Mouse (Mus musculus): ENCODE measurements around the gene Socs2.

The Socs2 gene

GRCm38 (mm10) chr10:95426207-95427115 is 9.5 kb upstream of the Socs2 start:
- in situ Hi-C loops (cut with MboI; ENCODE audit: low pct_unique_long_range_greater_than_20kb in 1 of 2, low sequenced_read_pairs in 2 of 2, unreplicated experiment in 1 of 2): no loop called here

DNA sequence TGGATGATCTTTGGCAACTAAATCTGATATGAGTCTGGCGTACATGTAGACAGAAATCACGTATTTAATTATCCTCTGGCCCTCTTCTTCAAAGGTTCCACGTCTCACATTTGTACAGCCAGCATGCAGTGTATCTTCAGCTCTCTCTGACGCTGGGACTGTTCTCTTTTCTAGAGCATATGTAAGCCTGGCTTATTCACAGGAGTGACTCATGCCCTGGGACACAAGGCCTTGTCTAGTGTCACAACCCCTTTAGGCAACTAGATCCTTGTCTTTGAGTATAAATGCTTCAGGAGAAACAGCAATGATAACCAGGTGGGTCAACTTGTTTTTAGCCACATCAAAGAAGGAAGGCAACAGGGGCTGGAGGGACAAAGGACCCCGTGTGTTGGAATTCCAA is 5.7 kb upstream of the Socs2 start:
- in situ Hi-C loops (cut with MboI; ENCODE audit: low pct_unique_long_range_greater_than_20kb in 1 of 2, low sequenced_read_pairs in 2 of 2, unreplicated experiment in 1 of 2): no loop called here

GRCm38 (mm10) chr10:95420284-95420683 is 3.3 kb upstream of the Socs2 start:
- in situ Hi-C loops (cut with MboI; ENCODE audit: low pct_unique_long_range_greater_than_20kb in 1 of 2, low sequenced_read_pairs in 2 of 2, unreplicated experiment in 1 of 2): no loop called here

- in situ Hi-C loops (cut with MboI; ENCODE audit: low pct_unique_long_range_greater_than_20kb in 1 of 2, low sequenced_read_pairs in 2 of 2, unreplicated experiment in 1 of 2): no loop called here
Measured at GRCm38 (mm10) chr10:95419726-95420125, 2.7 kb upstream of the Socs2 start.

DNA sequence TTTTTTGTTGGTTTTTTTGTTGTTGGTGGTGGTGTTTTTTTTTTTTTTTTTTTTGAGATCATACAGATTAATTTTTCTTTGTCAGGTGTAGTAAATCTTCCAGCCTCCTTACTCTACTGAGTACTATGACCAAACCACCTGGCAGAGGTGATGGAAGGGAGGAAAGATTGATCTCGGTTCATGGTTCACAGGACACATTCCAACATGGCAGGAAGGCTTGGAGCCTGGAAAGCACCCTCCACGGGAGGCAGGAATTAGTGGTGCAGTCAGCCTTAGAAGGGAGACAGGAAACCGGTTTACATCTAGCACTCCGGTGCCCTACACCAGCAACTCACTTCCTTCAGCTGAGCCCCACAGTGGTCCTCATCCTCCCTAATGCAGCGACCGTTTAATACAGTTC is 1.7 kb upstream of the Socs2 start:
- in situ Hi-C loops (cut with MboI; ENCODE audit: low pct_unique_long_range_greater_than_20kb in 1 of 2, low sequenced_read_pairs in 2 of 2, unreplicated experiment in 1 of 2): no loop called here

GRCm38 (mm10) chr10:95417496-95418236 is 686 bp upstream of the Socs2 start:
- in situ Hi-C loops (cut with MboI; ENCODE audit: low pct_unique_long_range_greater_than_20kb in 1 of 2, low sequenced_read_pairs in 2 of 2, unreplicated experiment in 1 of 2): no loop called here

DNA sequence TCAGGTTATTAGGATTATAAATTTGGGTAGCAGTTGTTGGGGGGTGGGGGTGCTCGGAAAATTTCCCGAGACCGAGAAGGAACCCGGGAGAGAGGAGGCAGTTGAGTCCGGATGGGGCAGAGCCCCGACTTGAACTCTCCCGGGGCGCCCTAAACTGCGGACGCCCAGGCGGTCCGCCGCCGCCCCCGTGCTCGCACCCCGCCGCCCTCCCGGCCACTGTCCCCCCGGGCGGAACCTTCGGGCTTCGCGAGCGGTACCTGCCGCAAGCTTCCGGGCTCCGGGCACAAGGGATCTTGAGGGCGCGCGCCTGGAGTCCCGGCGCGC is 657 bp downstream of the Socs2 start:
- in situ Hi-C loops (cut with MboI; ENCODE audit: low pct_unique_long_range_greater_than_20kb in 1 of 2, low sequenced_read_pairs in 2 of 2, unreplicated experiment in 1 of 2): no loop called here

- in situ Hi-C loops (cut with MboI; ENCODE audit: low pct_unique_long_range_greater_than_20kb in 1 of 2, low sequenced_read_pairs in 2 of 2, unreplicated experiment in 1 of 2): no loop called here
Measured at GRCm38 (mm10) chr10:95415533-95416360, 1.2 kb downstream of the Socs2 start.

- in situ Hi-C loops (cut with MboI; ENCODE audit: low pct_unique_long_range_greater_than_20kb in 1 of 2, low sequenced_read_pairs in 2 of 2, unreplicated experiment in 1 of 2): no loop called here
Measured at GRCm38 (mm10) chr10:95415159-95415532, 1.8 kb downstream of the Socs2 start.

- in situ Hi-C loops (cut with MboI; ENCODE audit: low pct_unique_long_range_greater_than_20kb in 1 of 2, low sequenced_read_pairs in 2 of 2, unreplicated experiment in 1 of 2): no loop called here
Measured at GRCm38 (mm10) chr10:95414316-95415158, 2.4 kb downstream of the Socs2 start.

GRCm38 (mm10) chr10:95411139-95411538 is 5.8 kb downstream of the Socs2 start:
- in situ Hi-C loops (cut with MboI; ENCODE audit: low pct_unique_long_range_greater_than_20kb in 1 of 2, low sequenced_read_pairs in 2 of 2, unreplicated experiment in 1 of 2): no loop called here

- in situ Hi-C loops (cut with MboI; ENCODE audit: low pct_unique_long_range_greater_than_20kb in 1 of 2, low sequenced_read_pairs in 2 of 2, unreplicated experiment in 1 of 2): no loop called here
Measured at GRCm38 (mm10) chr10:95410709-95411108, 6.3 kb downstream of the Socs2 start.

- in situ Hi-C loops (cut with MboI; ENCODE audit: low pct_unique_long_range_greater_than_20kb in 1 of 2, low sequenced_read_pairs in 2 of 2, unreplicated experiment in 1 of 2): no loop called here
Measured at GRCm38 (mm10) chr10:95410209-95410608, 6.8 kb downstream of the Socs2 start.

DNA sequence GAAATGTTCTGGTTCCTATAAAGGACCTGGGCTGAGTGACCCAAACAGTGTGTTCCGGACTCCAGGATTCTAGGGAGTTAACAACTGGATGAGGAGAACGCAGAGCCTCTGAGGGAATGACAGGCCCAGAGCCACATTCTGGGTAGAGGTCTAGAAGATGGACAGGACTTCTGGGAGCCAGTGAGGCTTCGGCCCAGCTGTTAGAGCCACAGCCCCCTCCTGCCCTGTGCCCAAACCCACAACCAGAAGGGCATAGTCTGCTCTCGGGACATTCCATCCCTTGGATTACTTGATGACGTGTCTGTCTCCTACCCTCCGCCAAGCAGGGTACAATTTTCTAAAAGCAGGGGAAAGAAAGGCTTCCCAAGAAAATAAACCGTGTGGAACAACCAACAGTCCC is 7.8 kb downstream of the Socs2 start:
- in situ Hi-C loops (cut with MboI; ENCODE audit: low pct_unique_long_range_greater_than_20kb in 1 of 2, low sequenced_read_pairs in 2 of 2, unreplicated experiment in 1 of 2): no loop called here

DNA sequence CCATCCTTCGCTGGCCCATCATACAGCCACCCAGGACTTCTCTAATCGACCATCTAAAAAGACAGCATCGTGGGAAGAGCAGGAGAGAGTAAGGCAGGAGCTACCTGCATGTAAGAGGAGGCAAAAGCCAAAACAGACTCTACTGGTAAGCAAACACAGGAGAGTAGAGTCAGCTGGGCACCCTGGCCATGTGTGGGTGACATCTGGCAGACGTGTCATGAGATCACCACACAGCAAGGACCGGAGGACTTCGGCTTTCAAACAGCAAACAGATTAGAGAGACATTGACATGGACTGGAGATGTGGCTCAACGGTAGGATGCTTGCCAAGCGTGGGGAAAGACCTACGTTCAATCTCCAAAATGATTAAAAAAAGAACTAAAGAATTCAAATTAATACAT is 8.5 kb downstream of the Socs2 start:
- in situ Hi-C loops (cut with MboI; ENCODE audit: low pct_unique_long_range_greater_than_20kb in 1 of 2, low sequenced_read_pairs in 2 of 2, unreplicated experiment in 1 of 2): no loop called here

DNA sequence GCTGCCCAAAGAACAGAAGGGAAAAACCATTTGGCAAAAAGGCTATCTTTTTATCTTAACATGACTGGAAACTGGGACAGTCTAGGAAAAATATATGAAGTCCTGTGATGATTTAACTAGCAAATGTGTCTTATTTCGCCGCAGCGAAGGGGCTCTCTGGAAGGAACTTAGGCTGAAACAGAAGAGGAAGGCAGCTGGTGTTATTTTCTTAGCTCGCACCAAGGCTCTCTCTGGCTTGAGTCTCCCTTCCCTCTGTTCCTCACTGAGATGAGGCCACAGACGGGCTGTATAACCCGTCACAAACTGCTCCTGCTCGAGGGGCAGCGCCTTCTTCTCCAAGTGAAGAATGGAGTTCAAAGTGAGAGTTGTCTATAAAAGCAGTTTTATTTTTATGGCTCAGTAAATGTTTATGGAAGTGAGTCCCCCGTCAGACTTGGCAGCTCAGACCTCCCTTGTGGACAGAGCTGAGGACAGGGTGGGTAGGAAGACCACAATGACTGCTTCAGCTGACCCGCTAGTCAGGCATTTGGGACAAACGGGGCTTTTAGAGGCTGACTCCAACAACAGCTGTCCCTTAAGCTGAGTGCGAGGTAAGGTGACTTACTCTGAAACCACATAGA is 9.3 kb downstream of the Socs2 start:
- in situ Hi-C loops (cut with MboI; ENCODE audit: low pct_unique_long_range_greater_than_20kb in 1 of 2, low sequenced_read_pairs in 2 of 2, unreplicated experiment in 1 of 2): no loop called here

DNA sequence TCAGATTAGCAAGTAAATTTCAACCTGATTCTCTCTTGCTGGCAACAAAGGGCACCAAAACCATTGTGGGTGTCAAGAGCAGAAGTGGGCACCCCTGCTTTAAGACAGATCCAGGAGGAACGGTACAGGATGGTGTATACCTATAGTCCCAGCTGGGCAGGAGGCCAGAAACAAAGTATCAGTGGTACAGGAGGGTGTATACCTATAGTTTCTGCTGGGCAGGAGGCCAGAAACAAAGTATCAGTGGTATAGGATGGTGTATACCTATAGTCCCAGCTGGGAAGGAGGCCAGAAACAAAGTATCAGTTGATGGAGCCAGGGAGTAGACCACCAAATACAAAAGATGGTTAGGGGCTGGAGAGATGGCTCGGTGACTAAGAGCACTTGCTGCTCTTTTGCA is 12.2 kb downstream of the Socs2 start:
- in situ Hi-C loops (cut with MboI; ENCODE audit: low pct_unique_long_range_greater_than_20kb in 1 of 2, low sequenced_read_pairs in 2 of 2, unreplicated experiment in 1 of 2): no loop called here

All from mouse embryonic stem cell (cell line).